Mouse (Mus musculus): ENCODE measurements around the gene Fam178b. TPM values are rescaled to one million over a fixed set of nuclear protein-coding genes. Genes with fewer than 3 reads are reported as not detected.

Gene Fam178b
- 0.30 TPM in 1 of 2 replicates, not detected in the other for polyA plus RNA-seq (2014; fragmentation: Nextera tagmentation; extraction: Ambion mirVana)

- no peaks in the 10 kb centered on the region for H3K27me3 ChIP-seq (ENCODE audit: control insufficient read depth, insufficient read depth, low read length)
- DNase-seq (ENCODE audit: low spot score) = no peak
- no peaks in the 10 kb centered on the region for H3K9me3 ChIP-seq (ENCODE audit: control insufficient read depth, low read length)
- no peak for ATAC-seq (ENCODE audit: insufficient read depth, low FRiP score, low TSS enrichment)
- 92% methylated on average over 39 of the region's 39 CpGs for WGBS
- no peak within 1 kb of the TSS for H3K9ac ChIP-seq (ENCODE audit: low read length)
- H3K4me1 ChIP-seq (ENCODE audit: control insufficient read depth, insufficient read depth, low read length) = no peaks in the 10 kb centered on the region
- no peaks in the 10 kb centered on the region for H3K36me3 ChIP-seq (ENCODE audit: control insufficient read depth, insufficient read depth, low read length)
- no peak within 1 kb of the TSS for H3K4me2 ChIP-seq (ENCODE audit: low read depth)
- no peak within 1 kb of the TSS for H3K27ac ChIP-seq (ENCODE audit: low read depth, low read length)
- H3K4me3 ChIP-seq (ENCODE audit: low read depth, low read length) = no peak within 1 kb of the TSS
Observed at GRCm38 (mm10) chr1:36682620-36683355, at the start of gene Fam178b. Fam178b (minus strand) TSS chr1:36683183.

- H3K27ac ChIP-seq (ENCODE audit: low read depth, low read length) = no peak overlapping the region
- DNase-seq (ENCODE audit: low spot score) (no peak), ATAC-seq (ENCODE audit: insufficient read depth, low FRiP score, low TSS enrichment) (no peak)
- no peaks in the 10 kb centered on the region for H3K27me3 ChIP-seq (ENCODE audit: control insufficient read depth, insufficient read depth, low read length)
- no peaks in the 10 kb centered on the region for H3K4me1 ChIP-seq (ENCODE audit: control insufficient read depth, insufficient read depth, low read length)
- no peak overlapping the region for H3K9ac ChIP-seq (ENCODE audit: low read length)
- H3K36me3 ChIP-seq (ENCODE audit: control insufficient read depth, insufficient read depth, low read length) = no peaks in the 10 kb centered on the region
- 46% methylated on average over 4 of the region's 4 CpGs for WGBS
- no peak overlapping the region for H3K4me2 ChIP-seq (ENCODE audit: low read depth)
- no peak overlapping the region for H3K4me3 ChIP-seq (ENCODE audit: low read depth, low read length)
- H3K9me3 ChIP-seq (ENCODE audit: control insufficient read depth, low read length) = no peaks in the 10 kb centered on the region
Observed at GRCm38 (mm10) chr1:36724057-36724431, 41.1 kb upstream of the Fam178b start.

GRCm38 (mm10) chr1:36723146-36724056, 40.4 kb upstream of the Fam178b start:
- H3K27ac ChIP-seq (ENCODE audit: low read depth, low read length) = no peak overlapping the region
- no peaks in the 10 kb centered on the region for H3K27me3 ChIP-seq (ENCODE audit: control insufficient read depth, insufficient read depth, low read length)
- 63% methylated on average over 16 of the region's 16 CpGs for WGBS
- H3K4me2 ChIP-seq (ENCODE audit: low read depth) = no peak overlapping the region
- no peak for DNase-seq (ENCODE audit: low spot score)
- H3K36me3 ChIP-seq (ENCODE audit: control insufficient read depth, insufficient read depth, low read length) = no peaks in the 10 kb centered on the region
- ATAC-seq (ENCODE audit: insufficient read depth, low FRiP score, low TSS enrichment) = no peak
- no peaks in the 10 kb centered on the region for H3K9me3 ChIP-seq (ENCODE audit: control insufficient read depth, low read length)
- H3K4me1 ChIP-seq (ENCODE audit: control insufficient read depth, insufficient read depth, low read length) = no peaks in the 10 kb centered on the region
- no peak overlapping the region for H3K4me3 ChIP-seq (ENCODE audit: low read depth, low read length)
- no peak overlapping the region for H3K9ac ChIP-seq (ENCODE audit: low read length)

- WGBS = 92% methylated on average over 1 of the region's 1 CpGs
- no peak for ATAC-seq (ENCODE audit: insufficient read depth, low FRiP score, low TSS enrichment)
Observed at GRCm38 (mm10) chr1:36718786-36719185, 35.8 kb upstream of the Fam178b start.

GRCm38 (mm10) chr1:36714311-36714710, 31.3 kb upstream of the Fam178b start, which contains the start of gene Actr1b:
Actr1b (minus strand) TSS chr1:36714422.
- Histone ChIP-seq H3K9ac (ENCODE audit: low read length) (no peak within 1 kb of the TSS), H3K9me3 (ENCODE audit: control insufficient read depth, low read length) (no peaks in the 10 kb centered on the region), H3K36me3 (ENCODE audit: control insufficient read depth, insufficient read depth, low read length) (no peaks in the 10 kb centered on the region), H3K4me2 (ENCODE audit: low read depth) (no peak within 1 kb of the TSS), H3K4me3 (ENCODE audit: low read depth, low read length) (no peak within 1 kb of the TSS), H3K4me1 (ENCODE audit: control insufficient read depth, insufficient read depth, low read length) (no peaks in the 10 kb centered on the region), H3K27me3 (ENCODE audit: control insufficient read depth, insufficient read depth, low read length) (no peaks in the 10 kb centered on the region), H3K27ac (ENCODE audit: low read depth, low read length) (no peak within 1 kb of the TSS)
- WGBS = 82% methylated on average over 5 of the region's 5 CpGs
- DNase-seq (ENCODE audit: low spot score) = no peak
- ATAC-seq (ENCODE audit: insufficient read depth, low FRiP score, low TSS enrichment) = no peak

More at GRCm38 (mm10) chr1:36718786-36719185, 35.8 kb upstream of the Fam178b start:
- H3K4me2 ChIP-seq (ENCODE audit: low read depth) = no peak overlapping the region
- H3K4me1 ChIP-seq (ENCODE audit: control insufficient read depth, insufficient read depth, low read length) = no peaks in the 10 kb centered on the region
- no peak overlapping the region for H3K4me3 ChIP-seq (ENCODE audit: low read depth, low read length)
- no peaks in the 10 kb centered on the region for H3K27me3 ChIP-seq (ENCODE audit: control insufficient read depth, insufficient read depth, low read length)
- no peak for DNase-seq (ENCODE audit: low spot score)
- no peaks in the 10 kb centered on the region for H3K9me3 ChIP-seq (ENCODE audit: control insufficient read depth, low read length)
- no peak overlapping the region for H3K9ac ChIP-seq (ENCODE audit: low read length)
- no peak overlapping the region for H3K27ac ChIP-seq (ENCODE audit: low read depth, low read length)
- H3K36me3 ChIP-seq (ENCODE audit: control insufficient read depth, insufficient read depth, low read length) = no peaks in the 10 kb centered on the region

- Histone ChIP-seq H3K27ac (ENCODE audit: low read depth, low read length) (no peak overlapping the region), H3K4me1 (ENCODE audit: control insufficient read depth, insufficient read depth, low read length) (peaks cover 13% of the 10 kb centered on the region), H3K27me3 (ENCODE audit: control insufficient read depth, insufficient read depth, low read length) (no peaks in the 10 kb centered on the region), H3K4me3 (ENCODE audit: low read depth, low read length) (no peak overlapping the region), H3K4me2 (ENCODE audit: low read depth) (no peak overlapping the region), H3K9me3 (ENCODE audit: control insufficient read depth, low read length) (no peaks in the 10 kb centered on the region), H3K36me3 (ENCODE audit: control insufficient read depth, insufficient read depth, low read length) (peaks cover 1% of the 10 kb centered on the region), H3K9ac (ENCODE audit: low read length) (no peak overlapping the region)
- no peak for ATAC-seq (ENCODE audit: insufficient read depth, low FRiP score, low TSS enrichment)
- WGBS = 95% methylated on average over 2 of the region's 2 CpGs
- no peak for DNase-seq (ENCODE audit: low spot score)
Observed at GRCm38 (mm10) chr1:36711104-36711503, 28.1 kb upstream of the Fam178b start.

GRCm38 (mm10) chr1:36709854-36710280, 26.9 kb upstream of the Fam178b start, which contains the start of gene 4933424G06Rik:
4933424G06Rik (plus strand) TSS chr1:36710149.
- Histone ChIP-seq H3K36me3 (ENCODE audit: control insufficient read depth, insufficient read depth, low read length) (peaks cover 5% of the 10 kb centered on the region), H3K4me2 (ENCODE audit: low read depth) (peak within 1 kb of the TSS; percentile 90), H3K27me3 (ENCODE audit: control insufficient read depth, insufficient read depth, low read length) (no peaks in the 10 kb centered on the region), H3K9ac (ENCODE audit: low read length) (peak within 1 kb of the TSS; percentile 91), H3K27ac (ENCODE audit: low read depth, low read length) (peak within 1 kb of the TSS; percentile 75), H3K4me3 (ENCODE audit: low read depth, low read length) (peak within 1 kb of the TSS; percentile 97), H3K4me1 (ENCODE audit: control insufficient read depth, insufficient read depth, low read length) (peaks cover 13% of the 10 kb centered on the region), H3K9me3 (ENCODE audit: control insufficient read depth, low read length) (no peaks in the 10 kb centered on the region)
- peak; percentile 99 for DNase-seq (ENCODE audit: low spot score)
- peak; percentile 96 for ATAC-seq (ENCODE audit: insufficient read depth, low FRiP score, low TSS enrichment)
- 0% methylated on average over 28 of the region's 29 CpGs for WGBS

- Histone ChIP-seq H3K27me3 (ENCODE audit: control insufficient read depth, insufficient read depth, low read length) (no peaks in the 10 kb centered on the region), H3K36me3 (ENCODE audit: control insufficient read depth, insufficient read depth, low read length) (peaks cover 5% of the 10 kb centered on the region), H3K9me3 (ENCODE audit: control insufficient read depth, low read length) (no peaks in the 10 kb centered on the region), H3K27ac (ENCODE audit: low read depth, low read length) (peak overlapping the region; percentile 75), H3K4me1 (ENCODE audit: control insufficient read depth, insufficient read depth, low read length) (peaks cover 13% of the 10 kb centered on the region), H3K4me2 (ENCODE audit: low read depth) (peak overlapping the region; percentile 90), H3K4me3 (ENCODE audit: low read depth, low read length) (peak overlapping the region; percentile 97), H3K9ac (ENCODE audit: low read length) (peak overlapping the region; percentile 91)
- 1% methylated on average over 33 of the region's 33 CpGs for WGBS
- peak; percentile 78 for ATAC-seq (ENCODE audit: insufficient read depth, low FRiP score, low TSS enrichment)
- peak; percentile 52 for DNase-seq (ENCODE audit: low spot score)
Observed at GRCm38 (mm10) chr1:36709055-36709853, 26.3 kb upstream of the Fam178b start.

Data from neural tube, embryonic 11.5 days (tissue).